Mouse (Mus musculus) midbrain, embryonic 14.5 days (tissue): ENCODE measurements around the gene Ccnl1. TPM values are rescaled to one million over a fixed set of nuclear protein-coding genes. Genes with fewer than 3 reads are reported as not detected.

ENCODE experiments used
- ATAC-seq: fragments of 200-750 bp; cut with Nextera tagmentation; 2 replicates; pipeline ENCODE4 v1.8.0; 2017; ENCODE audit warnings: moderate number of reproducible peaks, moderate library complexity; ENCODE audit not compliant: low FRiP score, low TSS enrichment
- DNase-seq: peaks from one replicate; pipeline ENCODE4 v3.0.0-alpha.2; 2015
- H3K27ac ChIP-seq: fragments of 300-500 bp; sonication (generic); replicated peaks from 2 replicates; pipeline ENCODE4 v1.5.1; 2014; ENCODE audit warnings: mild to moderate bottlenecking, low read depth, low read length, moderate library complexity
- H3K27me3 ChIP-seq: fragments of 300-500 bp; sonication (generic); 2 replicates; pipeline ENCODE4 v1.6.1; 2014; ENCODE audit warnings: low read length, control low read depth, mixed read lengths; ENCODE audit not compliant: control insufficient read depth, insufficient read depth
- H3K36me3 ChIP-seq: fragments of 300-500 bp; sonication (generic); 2 replicates; pipeline ENCODE4 v1.6.1; 2014; ENCODE audit warnings: low read length, control low read depth; ENCODE audit not compliant: control insufficient read depth, insufficient read depth
- H3K4me1 ChIP-seq: fragments of 300-500 bp; sonication (generic); 2 replicates; pipeline ENCODE4 v1.6.1; 2014; ENCODE audit warnings: mild to moderate bottlenecking, antibody characterized with exemption, low read length, control low read depth; ENCODE audit not compliant: control insufficient read depth, insufficient read depth
- H3K4me2 ChIP-seq: fragments of 300-500 bp; sonication (generic); 2 replicates; pipeline ENCODE4 v1.6.1; 2014; ENCODE audit warnings: mild to moderate bottlenecking, low read length, moderate library complexity
- H3K4me3 ChIP-seq: fragments of 300-500 bp; sonication (generic); replicated peaks from 2 replicates; pipeline ENCODE4 v1.5.1; 2014; ENCODE audit warnings: low read depth, low read length
- H3K9ac ChIP-seq: fragments of 300-500 bp; sonication (generic); replicated peaks from 2 replicates; pipeline ENCODE4 v1.6.1; 2014; ENCODE audit warnings: mild to moderate bottlenecking, low read length, moderate library complexity
- H3K9me3 ChIP-seq: fragments of 300-500 bp; sonication (generic); 2 replicates; pipeline ENCODE4 v1.6.1; 2016; ENCODE audit warnings: low read length, control low read depth, mixed read lengths; ENCODE audit not compliant: control insufficient read depth
- WGBS: fragments of 180-500 bp; shearing (Covaris S2); extraction: QIAGEN DNeasy Blood & Tissue Kit; methylation state at CpG from one replicate; pipeline ENCODE4 v1.1.7; 2014; 5-methylcytosine and 5-hydroxymethylcytosine counted together
- polyA plus RNA-seq: library from polyadenylated mRNA; unstranded; fragments of >200 nt; fragmentation: Nextera tagmentation; extraction: Ambion mirVana; gene quantifications from 2 replicates; pipeline ENCODE4 v1.2.1, GENCODE M21; 2014

Gene Ccnl1
- polyA plus RNA-seq, 1 experiment from 2014 or later: 99.0 TPM

DNA sequence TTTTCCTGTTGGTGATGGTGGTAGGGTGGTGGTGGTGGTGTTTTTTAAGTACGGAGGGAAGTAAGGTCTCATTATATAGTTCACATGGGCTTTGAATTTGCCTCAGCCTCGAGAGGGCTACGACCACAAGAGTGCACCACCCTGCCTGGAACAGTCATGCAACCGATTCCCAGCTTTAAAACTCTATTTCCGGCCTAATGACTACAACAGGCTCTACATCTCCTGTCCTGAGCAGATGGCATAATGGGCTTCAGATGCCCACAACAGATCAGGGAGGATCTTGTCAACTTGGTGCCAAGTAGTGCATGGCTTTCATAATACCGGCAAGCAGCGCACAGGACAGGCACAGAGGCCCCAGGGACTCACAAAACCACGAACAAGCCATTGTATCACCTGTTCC, 27.4 kb downstream of the Ccnl1 start:
- no peak for DNase-seq
- Histone ChIP-seq H3K4me2 (no peak overlapping the region), H3K36me3 (no peaks in the 10 kb centered on the region), H3K4me1 (peaks cover 9% of the 10 kb centered on the region), H3K9ac (no peak overlapping the region), H3K27ac (no peak overlapping the region), H3K4me3 (no peak overlapping the region), H3K9me3 (no peaks in the 10 kb centered on the region), H3K27me3 (no peaks in the 10 kb centered on the region)
- ATAC-seq: no peak
- WGBS: 61% methylated on average over 8 of the region's 8 CpGs

- H3K4me1 ChIP-seq: peaks cover 9% of the 10 kb centered on the region
- no peaks in the 10 kb centered on the region for H3K27me3 ChIP-seq
- no peak overlapping the region for H3K4me3 ChIP-seq
- H3K36me3 ChIP-seq: no peaks in the 10 kb centered on the region
- peak overlapping the region; percentile 43 for H3K4me2 ChIP-seq
- H3K27ac ChIP-seq: no peak overlapping the region
- ATAC-seq (peak; percentile 39; the same call in 1 of the 2 replicates), DNase-seq (peak; percentile 89)
- H3K9me3 ChIP-seq: no peaks in the 10 kb centered on the region
- 16% methylated on average over 20 of the region's 20 CpGs for WGBS
- H3K9ac ChIP-seq: no peak overlapping the region
Measured at GRCm38 (mm10) chr3:65929821-65930633, 28.0 kb downstream of the Ccnl1 start.

- Histone ChIP-seq H3K9ac (0 out of 2 replicates have a peak overlapping the region, but pooled peaks have one; percentile 20), H3K9me3 (no peaks in the 10 kb centered on the region), H3K36me3 (no peaks in the 10 kb centered on the region), H3K4me1 (peaks cover 9% of the 10 kb centered on the region), H3K27me3 (no peaks in the 10 kb centered on the region), H3K4me2 (peak overlapping the region; percentile 43), H3K4me3 (no peak overlapping the region), H3K27ac (0 out of 2 replicates have a peak overlapping the region, but pooled peaks have one; percentile 14)
- DNase-seq (peak; percentile 80), ATAC-seq (peak; percentile 78)
- 1% methylated on average over 10 of the region's 10 CpGs for WGBS
Measured at GRCm38 (mm10) chr3:65929304-65929783, 28.7 kb downstream of the Ccnl1 start.

DNA sequence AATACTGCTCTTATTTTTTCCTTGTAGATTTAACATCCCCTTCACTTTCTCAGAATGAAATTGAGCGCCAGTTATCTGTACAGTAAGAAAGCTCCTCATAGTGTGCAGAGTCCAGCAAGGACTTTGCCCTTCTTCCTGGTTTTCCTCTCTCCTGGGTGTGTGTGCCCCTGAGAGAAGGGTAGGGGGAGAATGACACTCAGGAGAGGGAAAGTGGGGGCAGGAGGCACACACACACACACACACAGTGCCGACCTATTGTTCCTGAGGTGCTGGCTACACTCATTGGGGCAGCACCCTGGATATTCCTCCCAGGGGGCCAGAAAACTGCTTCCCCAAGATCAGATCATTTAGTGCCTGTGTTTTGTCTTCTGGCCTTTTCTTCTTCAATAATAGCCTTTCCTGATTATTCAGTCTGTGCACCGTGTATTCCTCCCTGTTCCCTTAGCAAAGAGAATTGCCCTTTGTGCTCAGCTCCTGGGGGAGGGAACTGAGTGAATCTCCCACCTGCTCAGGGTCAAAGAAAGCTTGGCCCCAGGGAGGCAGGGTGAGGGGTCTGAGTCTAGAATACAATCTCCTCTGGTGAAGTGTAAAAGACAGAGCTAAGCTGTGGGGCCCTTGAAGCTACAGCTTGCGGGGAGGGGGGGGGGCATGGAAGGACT, 29.3 kb downstream of the Ccnl1 start:
- WGBS: 25% methylated on average over 4 of the region's 4 CpGs
- no peaks in the 10 kb centered on the region for H3K27me3 ChIP-seq
- peaks cover 9% of the 10 kb centered on the region for H3K4me1 ChIP-seq
- 0 out of 2 replicates have a peak overlapping the region, but pooled peaks have one; percentile 14 for H3K27ac ChIP-seq
- H3K9ac ChIP-seq: 0 out of 2 replicates have a peak overlapping the region, but pooled peaks have one; percentile 20
- ATAC-seq (peak; percentile 16; the same call in 1 of the 2 replicates), DNase-seq (peak; percentile 27)
- H3K36me3 ChIP-seq: no peaks in the 10 kb centered on the region
- peak overlapping the region; percentile 43 for H3K4me2 ChIP-seq
- no peaks in the 10 kb centered on the region for H3K9me3 ChIP-seq
- no peak overlapping the region for H3K4me3 ChIP-seq

GRCm38 (mm10) chr3:65927685-65928084, 30.4 kb downstream of the Ccnl1 start:
- Histone ChIP-seq H3K27ac (no peak overlapping the region), H3K9me3 (no peaks in the 10 kb centered on the region), H3K36me3 (no peaks in the 10 kb centered on the region), H3K9ac (no peak overlapping the region), H3K4me1 (peaks cover 9% of the 10 kb centered on the region), H3K4me2 (no peak overlapping the region), H3K27me3 (no peaks in the 10 kb centered on the region), H3K4me3 (no peak overlapping the region)
- DNase-seq: no peak
- ATAC-seq: no peak
- 73% methylated on average over 7 of the region's 7 CpGs for WGBS

DNA sequence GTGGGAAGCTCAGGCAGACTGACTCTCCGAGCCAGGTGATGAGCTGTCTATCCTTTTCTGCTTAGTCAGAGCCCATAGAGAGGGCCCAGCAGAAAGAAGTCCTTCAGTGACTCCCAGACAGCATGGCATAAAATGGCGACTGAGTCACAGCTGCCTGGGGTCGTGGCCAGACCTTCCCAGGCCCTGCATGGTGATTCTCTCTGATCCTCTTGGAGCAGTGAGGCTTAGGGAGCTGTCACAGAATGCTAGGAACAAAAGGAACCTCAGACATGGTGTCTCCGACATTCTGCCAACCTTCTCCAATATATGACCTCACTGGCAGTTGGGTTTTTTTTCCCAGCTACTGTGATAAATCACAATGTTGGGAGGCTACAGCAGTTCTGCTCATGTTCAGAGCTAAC, 30.9 kb downstream of the Ccnl1 start:
- H3K4me3 ChIP-seq: no peak overlapping the region
- no peak for ATAC-seq

DNA sequence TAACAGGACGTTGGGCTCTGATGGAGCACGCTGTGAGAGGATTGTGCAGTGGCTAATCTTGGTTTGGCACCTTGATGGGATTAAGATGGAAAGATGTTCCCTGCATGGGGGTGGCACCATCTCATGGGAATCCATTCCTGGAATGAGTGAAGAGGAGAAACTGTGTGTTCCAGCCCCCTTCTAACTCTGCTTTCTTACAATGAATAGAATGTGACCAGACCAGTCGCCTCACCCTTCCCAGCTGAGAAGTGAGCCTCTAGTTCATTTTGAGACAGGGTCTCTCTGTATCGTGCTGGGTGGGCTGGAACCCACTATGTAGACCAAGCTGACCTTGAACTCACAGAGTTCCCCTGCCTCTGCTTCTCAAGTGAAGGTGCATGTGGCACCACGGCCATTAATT, 31.6 kb downstream of the Ccnl1 start:
- Histone ChIP-seq H3K27me3 (no peaks in the 10 kb centered on the region), H3K4me2 (no peak overlapping the region), H3K9ac (no peak overlapping the region), H3K27ac (no peak overlapping the region), H3K36me3 (no peaks in the 10 kb centered on the region), H3K4me3 (no peak overlapping the region), H3K9me3 (no peaks in the 10 kb centered on the region), H3K4me1 (peaks cover 9% of the 10 kb centered on the region)
- no peak for ATAC-seq
- no peak for DNase-seq
- 82% methylated on average over 5 of the region's 5 CpGs for WGBS

More for the DNA sequence above, 30.9 kb downstream of the Ccnl1 start:
- no peak overlapping the region for H3K4me2 ChIP-seq
- no peak overlapping the region for H3K27ac ChIP-seq
- 74% methylated on average over 4 of the region's 4 CpGs for WGBS
- no peaks in the 10 kb centered on the region for H3K27me3 ChIP-seq
- no peaks in the 10 kb centered on the region for H3K9me3 ChIP-seq
- DNase-seq: no peak
- peaks cover 9% of the 10 kb centered on the region for H3K4me1 ChIP-seq
- H3K9ac ChIP-seq: no peak overlapping the region
- no peaks in the 10 kb centered on the region for H3K36me3 ChIP-seq

GRCm38 (mm10) chr3:65925058-65925740, 32.9 kb downstream of the Ccnl1 start:
- 85% methylated on average over 5 of the region's 5 CpGs for WGBS
- Histone ChIP-seq H3K4me3 (no peak overlapping the region), H3K4me2 (no peak overlapping the region), H3K27ac (no peak overlapping the region), H3K9ac (no peak overlapping the region), H3K4me1 (peaks cover 9% of the 10 kb centered on the region), H3K27me3 (no peaks in the 10 kb centered on the region), H3K9me3 (no peaks in the 10 kb centered on the region), H3K36me3 (no peaks in the 10 kb centered on the region)
- ATAC-seq (no peak), DNase-seq (no peak)
